Mouse (Mus musculus) thymus, postnatal 36 days (tissue): Measurements from ENCODE around the gene Cul7.

Experiments used
- DNase-seq, 2 experiments: peaks; one replicate each; pipeline ENCODE4 v3.0.0; 2022; ENCODE audit warnings: mixed read lengths in 2 of 2

Gene Cul7

GRCm38 (mm10) chr17:46673850-46674529, 23.9 kb downstream of the Cul7 start, which contains the start of gene Rrp36:
Gene Rrp36, minus strand, starts transcription at chr17:46674352.
- peak; percentile 83 to 87 for DNase-seq

- peak in 1 of 2 experiments; percentile 48 for DNase-seq
Measured at GRCm38 (mm10) chr17:46674530-46675283, 24.6 kb downstream of the Cul7 start.

GRCm38 (mm10) chr17:46678416-46678815, 28.3 kb downstream of the Cul7 start, which contains the start of gene Mea1:
Gene Mea1, plus strand, starts transcription at chr17:46678793.
- DNase-seq: no peak

GRCm38 (mm10) chr17:46678911-46679310, 28.8 kb downstream of the Cul7 start:
- no peak for DNase-seq

GRCm38 (mm10) chr17:46679843-46680759, 30.0 kb downstream of the Cul7 start:
- peak; percentile 44 to 53 for DNase-seq

GRCm38 (mm10) chr17:46680760-46681373, 30.7 kb downstream of the Cul7 start, which contains the start of gene Klhdc3:
Gene Klhdc3, minus strand, starts transcription at chr17:46680914.
- peak; percentile 96 to 98 for DNase-seq

- DNase-seq: peak in 1 of 2 experiments; percentile 38
Measured at GRCm38 (mm10) chr17:46681466-46682118, 31.5 kb downstream of the Cul7 start.

GRCm38 (mm10) chr17:46682654-46683389, 32.7 kb downstream of the Cul7 start:
- no peak for DNase-seq

GRCm38 (mm10) chr17:46685913-46686312, 35.8 kb downstream of the Cul7 start:
- no peak for DNase-seq

GRCm38 (mm10) chr17:46690665-46691064, 40.5 kb downstream of the Cul7 start:
- DNase-seq: no peak

GRCm38 (mm10) chr17:46691390-46691789, 41.3 kb downstream of the Cul7 start:
- DNase-seq: no peak

GRCm38 (mm10) chr17:46694517-46695063, 44.5 kb downstream of the Cul7 start:
- DNase-seq: no peak

- DNase-seq: no peak
Measured at GRCm38 (mm10) chr17:46698515-46698914, 48.4 kb downstream of the Cul7 start.

- no peak for DNase-seq
Measured at GRCm38 (mm10) chr17:46699245-46699644, 49.1 kb downstream of the Cul7 start.

- no peak for DNase-seq
Measured at GRCm38 (mm10) chr17:46699912-46700311, 49.8 kb downstream of the Cul7 start.

- no peak for DNase-seq
Measured at GRCm38 (mm10) chr17:46701489-46701888, 51.4 kb downstream of the Cul7 start.

- DNase-seq: no peak
Measured at GRCm38 (mm10) chr17:46702100-46702499, 52.0 kb downstream of the Cul7 start.

- no peak for DNase-seq
Measured at GRCm38 (mm10) chr17:46702506-46702905, 52.4 kb downstream of the Cul7 start.

- peak; percentile 30 to 45 for DNase-seq
Measured at GRCm38 (mm10) chr17:46703971-46704886, 54.1 kb downstream of the Cul7 start.
